Mouse (Mus musculus) liver, embryonic 14.5 days (tissue): ENCODE data around the gene Sugp2.

ENCODE experiments used
- CTCF ChIP-seq: IDR thresholded peaks from 2 replicates; pipeline ENCODE4 v1.5.1; 2016; ENCODE audit warnings: antibody characterized with exemption, low read depth, control low read depth
- EP300 ChIP-seq: IDR thresholded peaks from 2 replicates; pipeline ENCODE4 v1.6.1; 2016; ENCODE audit warnings: antibody characterized with exemption, low read depth

DNA sequence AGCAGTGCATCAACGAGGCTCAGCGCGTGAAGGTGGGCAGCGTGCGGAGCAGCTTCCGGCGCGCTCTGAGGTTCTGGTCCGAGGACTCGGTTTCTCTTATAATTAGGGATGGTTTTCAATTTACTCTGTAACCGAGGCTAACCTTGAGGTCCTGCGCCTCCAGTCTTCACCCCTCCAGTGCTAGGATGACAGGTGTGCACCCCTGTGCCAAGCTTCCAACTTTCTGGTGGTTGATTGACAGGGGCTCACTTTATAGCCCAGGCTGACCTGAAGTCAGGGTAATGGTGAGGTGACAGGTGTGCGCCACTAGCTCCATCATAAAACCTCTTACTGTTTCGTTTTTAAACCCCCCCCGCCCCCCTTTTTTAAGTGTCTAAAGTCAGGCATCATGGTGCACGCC is 68.9 kb downstream of the Sugp2 start:
- no peak for TF ChIP-seq CTCF
- TF ChIP-seq EP300 = no peak
